Mouse (Mus musculus): ENCODE measurements around the gene Atp11c. TPM values are rescaled to one million over a fixed set of nuclear protein-coding genes. Genes with fewer than 3 reads are reported as not detected.

The Atp11c gene
- polyA plus RNA-seq, 1 experiment, result 5.3 TPM

- no peaks in the 10 kb centered on the region for H3K4me1 ChIP-seq (ENCODE audit: control insufficient read depth, insufficient read depth, low read length)
- TF ChIP-seq CTCF (IDR thresholded peaks at IDR 0.05; ENCODE audit: control insufficient read depth, insufficient read depth, low read length) (no peak), POLR2A (IDR thresholded peaks at IDR 0.05; ENCODE audit: borderline replicate concordance, control insufficient read depth, low read depth, low read length) (no peak)
- no peak overlapping the region for H3K27ac ChIP-seq (ENCODE audit: control insufficient read depth, insufficient read depth, low read depth, low read length, poor library complexity)
- 76% methylated on average over 1 of the region's 1 CpGs for WGBS
- H3K4me3 ChIP-seq (replicated peaks; ENCODE audit: control insufficient read depth, low read depth, low read length), result no peak overlapping the region
These were observed 243.8 kb downstream of the Atp11c start for GRCm38 (mm10) chrX:60348741-60349140.

GRCm38 (mm10) chrX:60345447-60345846 lies 247.1 kb downstream of the Atp11c start:
- Histone ChIP-seq H3K4me3 (replicated peaks; ENCODE audit: control insufficient read depth, low read depth, low read length) (no peak overlapping the region), H3K27ac (ENCODE audit: control insufficient read depth, insufficient read depth, low read depth, low read length, poor library complexity) (no peak overlapping the region), H3K4me1 (ENCODE audit: control insufficient read depth, insufficient read depth, low read length) (no peaks in the 10 kb centered on the region; the same call in 1 of the 2 replicates)
- TF ChIP-seq CTCF (IDR thresholded peaks at IDR 0.05; ENCODE audit: control insufficient read depth, insufficient read depth, low read length) (no peak), POLR2A (IDR thresholded peaks at IDR 0.05; ENCODE audit: borderline replicate concordance, control insufficient read depth, low read depth, low read length) (no peak)

GRCm38 (mm10) chrX:60344991-60345390 lies 247.5 kb downstream of the Atp11c start:
- no peak overlapping the region for H3K4me3 ChIP-seq (replicated peaks; ENCODE audit: control insufficient read depth, low read depth, low read length)
- no peaks in the 10 kb centered on the region; the same call in 1 of the 2 replicates for H3K4me1 ChIP-seq (ENCODE audit: control insufficient read depth, insufficient read depth, low read length)
- WGBS, result 71% methylated on average over 4 of the region's 4 CpGs
- H3K27ac ChIP-seq (ENCODE audit: control insufficient read depth, insufficient read depth, low read depth, low read length, poor library complexity), result no peak overlapping the region
- no peak for TF ChIP-seq CTCF (IDR thresholded peaks at IDR 0.05; ENCODE audit: control insufficient read depth, insufficient read depth, low read length)
- no peak for TF ChIP-seq POLR2A (IDR thresholded peaks at IDR 0.05; ENCODE audit: borderline replicate concordance, control insufficient read depth, low read depth, low read length)

GRCm38 (mm10) chrX:60329735-60330134 lies 262.8 kb downstream of the Atp11c start:
- Histone ChIP-seq H3K4me3 (replicated peaks; ENCODE audit: control insufficient read depth, low read depth, low read length) (no peak overlapping the region), H3K4me1 (ENCODE audit: control insufficient read depth, insufficient read depth, low read length) (no peaks in the 10 kb centered on the region), H3K27ac (ENCODE audit: control insufficient read depth, insufficient read depth, low read depth, low read length, poor library complexity) (no peak overlapping the region)
- TF ChIP-seq POLR2A (IDR thresholded peaks at IDR 0.05; ENCODE audit: borderline replicate concordance, control insufficient read depth, low read depth, low read length) (no peak), CTCF (IDR thresholded peaks at IDR 0.05; ENCODE audit: control insufficient read depth, insufficient read depth, low read length) (no peak)
- WGBS, result 75% methylated on average over 3 of the region's 3 CpGs

GRCm38 (mm10) chrX:60321321-60321720 lies 271.2 kb downstream of the Atp11c start:
- Histone ChIP-seq H3K27ac (ENCODE audit: control insufficient read depth, insufficient read depth, low read depth, low read length, poor library complexity) (no peak overlapping the region), H3K4me3 (replicated peaks; ENCODE audit: control insufficient read depth, low read depth, low read length) (no peak overlapping the region), H3K4me1 (ENCODE audit: control insufficient read depth, insufficient read depth, low read length) (no peaks in the 10 kb centered on the region)
- TF ChIP-seq POLR2A (IDR thresholded peaks at IDR 0.05; ENCODE audit: borderline replicate concordance, control insufficient read depth, low read depth, low read length), result no peak
- TF ChIP-seq CTCF (IDR thresholded peaks at IDR 0.05; ENCODE audit: control insufficient read depth, insufficient read depth, low read length), result no peak
- WGBS, result 86% methylated on average over 4 of the region's 4 CpGs

- no peak overlapping the region for H3K4me3 ChIP-seq (replicated peaks; ENCODE audit: control insufficient read depth, low read depth, low read length)
- no peak for TF ChIP-seq POLR2A (IDR thresholded peaks at IDR 0.05; ENCODE audit: borderline replicate concordance, control insufficient read depth, low read depth, low read length)
- WGBS, result 88% methylated on average over 3 of the region's 3 CpGs
- no peaks in the 10 kb centered on the region for H3K4me1 ChIP-seq (ENCODE audit: control insufficient read depth, insufficient read depth, low read length)
- no peak overlapping the region for H3K27ac ChIP-seq (ENCODE audit: control insufficient read depth, insufficient read depth, low read depth, low read length, poor library complexity)
These were observed 274.8 kb downstream of the Atp11c start for GRCm38 (mm10) chrX:60317661-60318060.

- Histone ChIP-seq H3K27ac (ENCODE audit: control insufficient read depth, insufficient read depth, low read depth, low read length, poor library complexity) (no peak overlapping the region), H3K4me1 (ENCODE audit: control insufficient read depth, insufficient read depth, low read length) (no peaks in the 10 kb centered on the region), H3K4me3 (replicated peaks; ENCODE audit: control insufficient read depth, low read depth, low read length) (no peak overlapping the region)
- WGBS, result 80% methylated on average over 2 of the region's 2 CpGs
- TF ChIP-seq POLR2A (IDR thresholded peaks at IDR 0.05; ENCODE audit: borderline replicate concordance, control insufficient read depth, low read depth, low read length) (no peak), CTCF (IDR thresholded peaks at IDR 0.05; ENCODE audit: control insufficient read depth, insufficient read depth, low read length) (no peak)
These were observed 300.2 kb downstream of the Atp11c start for GRCm38 (mm10) chrX:60292335-60292734.

GRCm38 (mm10) chrX:60255346-60255745 lies 337.2 kb downstream of the Atp11c start:
- TF ChIP-seq CTCF (IDR thresholded peaks at IDR 0.05; ENCODE audit: control insufficient read depth, insufficient read depth, low read length) (no peak), POLR2A (IDR thresholded peaks at IDR 0.05; ENCODE audit: borderline replicate concordance, control insufficient read depth, low read depth, low read length) (no peak)
- Histone ChIP-seq H3K27ac (ENCODE audit: control insufficient read depth, insufficient read depth, low read depth, low read length, poor library complexity) (no peak overlapping the region), H3K4me1 (ENCODE audit: control insufficient read depth, insufficient read depth, low read length) (no peaks in the 10 kb centered on the region), H3K4me3 (replicated peaks; ENCODE audit: control insufficient read depth, low read depth, low read length) (no peak overlapping the region)

- WGBS, result 38% methylated on average over 1 of the region's 1 CpGs
- Histone ChIP-seq H3K4me3 (replicated peaks; ENCODE audit: control insufficient read depth, low read depth, low read length) (no peak overlapping the region), H3K27ac (ENCODE audit: control insufficient read depth, insufficient read depth, low read depth, low read length, poor library complexity) (no peak overlapping the region), H3K4me1 (ENCODE audit: control insufficient read depth, insufficient read depth, low read length) (no peaks in the 10 kb centered on the region)
- TF ChIP-seq CTCF (IDR thresholded peaks at IDR 0.05; ENCODE audit: control insufficient read depth, insufficient read depth, low read length), result no peak
- no peak for TF ChIP-seq POLR2A (IDR thresholded peaks at IDR 0.05; ENCODE audit: borderline replicate concordance, control insufficient read depth, low read depth, low read length)
These were observed 404.8 kb downstream of the Atp11c start for GRCm38 (mm10) chrX:60187726-60188125.
